Mouse (Mus musculus) heart, postnatal 0 days (tissue): Measurements from ENCODE around the gene Rsf1.

ENCODE experiments used
- CTCF ChIP-seq: IDR thresholded peaks from 2 replicates; pipeline ENCODE4 v1.5.1; 2016; ENCODE audit warnings: antibody characterized with exemption, control low read depth, low read depth
- EP300 ChIP-seq: IDR thresholded peaks from 2 replicates; pipeline ENCODE4 v1.6.1; 2016; ENCODE audit warnings: antibody characterized with exemption, low read depth

- TF ChIP-seq CTCF (no peak), EP300 (no peak)
Measured at GRCm38 (mm10) chr7:97720109-97720508, 140.4 kb downstream of the Rsf1 start.
